Mouse (Mus musculus): ENCODE results near the gene Hand2. TPM values are rescaled to one million over a fixed set of nuclear protein-coding genes. Genes with fewer than 3 reads are reported as not detected.

Hand2 gene
- polyA plus RNA-seq (2017; shearing (Covaris generic)): not detected

GRCm38 (mm10) chr8:57320851-57321743 lies at the start of gene Hand2:
Hand2 (plus strand) TSS chr8:57320983.

Other genes starting within 250 kb of the Hand2 start
- not detected for gene Scrg1, start 134.9 kb downstream of the Hand2 start, polyA plus RNA-seq (2017; shearing (Covaris generic))
- gene Sap30, start 166.9 kb downstream of the Hand2 start, polyA plus RNA-seq (2017; shearing (Covaris generic)): 28.5 TPM
- 157 TPM for gene Hmgb2, start 190.9 kb downstream of the Hand2 start, polyA plus RNA-seq (2017; shearing (Covaris generic))

All from effector memory CD4-positive, alpha-beta T cell, adult 7 months (primary cell).